Mouse (Mus musculus) limb, embryonic 14.5 days (tissue): ENCODE results near the gene Asnsd1. TPM values are rescaled to one million over a fixed set of nuclear protein-coding genes. Genes with fewer than 3 reads are reported as not detected.
"Not testable (repeated sequence)": the region's sequence is repeated elsewhere in the genome, so short reads cannot be mapped to it uniquely, and the experiment has no call there.

Source experiments
- ATAC-seq: fragments of 200-750 bp; cut with Nextera tagmentation; 2 replicates; pipeline ENCODE4 v1.8.0; 2017; ENCODE audit warnings: low read depth, moderate number of reproducible peaks, moderate TSS enrichment; ENCODE audit not compliant: low FRiP score
- DNase-seq: peaks from one replicate; pipeline ENCODE4 v3.0.0-alpha.2; 2015; ENCODE audit warnings: low spot score
- H3K27ac ChIP-seq: fragments of 300-500 bp; sonication (generic); replicated peaks from 2 replicates; pipeline ENCODE4 v1.5.1; 2014; ENCODE audit warnings: low read depth, mild to moderate bottlenecking, low read length, moderate library complexity, mixed read lengths
- H3K27me3 ChIP-seq: fragments of 300-500 bp; sonication (generic); 2 replicates; pipeline ENCODE4 v1.6.1; 2014; ENCODE audit warnings: low read length, mixed read lengths; ENCODE audit not compliant: control insufficient read depth, insufficient read depth
- H3K36me3 ChIP-seq: fragments of 300-500 bp; sonication (generic); 2 replicates; pipeline ENCODE4 v1.6.1; 2014; ENCODE audit warnings: mild to moderate bottlenecking, low read length, moderate library complexity, mixed read lengths; ENCODE audit not compliant: control insufficient read depth, insufficient read depth
- H3K4me1 ChIP-seq: fragments of 300-500 bp; sonication (generic); 2 replicates; pipeline ENCODE4 v1.6.1; 2014; ENCODE audit warnings: antibody characterized with exemption, low read length, mixed read lengths; ENCODE audit not compliant: control insufficient read depth, insufficient read depth
- H3K4me2 ChIP-seq: fragments of 300-500 bp; sonication (generic); replicated peaks from 2 replicates; pipeline ENCODE4 v1.6.1; 2014; ENCODE audit warnings: low read depth, mild to moderate bottlenecking, low read length, moderate library complexity; ENCODE audit not compliant: severe bottlenecking
- H3K4me3 ChIP-seq: fragments of 300-500 bp; sonication (generic); replicated peaks from 2 replicates; pipeline ENCODE4 v1.5.1; 2014; ENCODE audit warnings: low read length
- H3K9ac ChIP-seq: fragments of 300-500 bp; sonication (generic); 2 replicates; pipeline ENCODE4 v1.6.1; 2014; ENCODE audit warnings: mild to moderate bottlenecking, low read depth, low read length, moderate library complexity; ENCODE audit not compliant: severe bottlenecking
- H3K9me3 ChIP-seq: fragments of 300-500 bp; sonication (generic); 2 replicates; pipeline ENCODE4 v1.6.1; 2016; ENCODE audit warnings: low read length; ENCODE audit not compliant: control insufficient read depth
- POLR2A ChIP-seq: fragments of 200-500 bp; IDR thresholded peaks from 2 replicates; pipeline ENCODE4 v1.8.0; 2012; ENCODE audit warnings: inconsistent platforms, mild to moderate bottlenecking, moderate library complexity, borderline replicate concordance; ENCODE audit not compliant: insufficient read depth, insufficient read length; ENCODE audit errors: extremely low read depth
- WGBS: fragments of 180-500 bp; shearing (Covaris S2); extraction: QIAGEN DNeasy Blood & Tissue Kit; methylation state at CpG from one replicate; pipeline ENCODE4 v1.1.7; 2014; 5-methylcytosine and 5-hydroxymethylcytosine counted together
- polyA plus RNA-seq, 2 experiments: library from polyadenylated mRNA; depleted of rRNA in 1 of 2; stranded (reverse) in 1 of 2; unstranded in 1 of 2; fragments of >200 nt; fragmentation: Nextera tagmentation in 1 of 2; extraction: Ambion mirVana in 1 of 2; gene quantifications; 2 replicates each; pipeline versions ENCODE4 v1.2.1 to v1.2.3; 2012 to 2014

Asnsd1 gene
- polyA plus RNA-seq (2012; rRNA removed) (28.3 and 38.3 TPM in 2 replicates), polyA plus RNA-seq (2014; fragmentation: Nextera tagmentation; extraction: Ambion mirVana) (78.9 and 84.2 TPM in 2 replicates)

DNA sequence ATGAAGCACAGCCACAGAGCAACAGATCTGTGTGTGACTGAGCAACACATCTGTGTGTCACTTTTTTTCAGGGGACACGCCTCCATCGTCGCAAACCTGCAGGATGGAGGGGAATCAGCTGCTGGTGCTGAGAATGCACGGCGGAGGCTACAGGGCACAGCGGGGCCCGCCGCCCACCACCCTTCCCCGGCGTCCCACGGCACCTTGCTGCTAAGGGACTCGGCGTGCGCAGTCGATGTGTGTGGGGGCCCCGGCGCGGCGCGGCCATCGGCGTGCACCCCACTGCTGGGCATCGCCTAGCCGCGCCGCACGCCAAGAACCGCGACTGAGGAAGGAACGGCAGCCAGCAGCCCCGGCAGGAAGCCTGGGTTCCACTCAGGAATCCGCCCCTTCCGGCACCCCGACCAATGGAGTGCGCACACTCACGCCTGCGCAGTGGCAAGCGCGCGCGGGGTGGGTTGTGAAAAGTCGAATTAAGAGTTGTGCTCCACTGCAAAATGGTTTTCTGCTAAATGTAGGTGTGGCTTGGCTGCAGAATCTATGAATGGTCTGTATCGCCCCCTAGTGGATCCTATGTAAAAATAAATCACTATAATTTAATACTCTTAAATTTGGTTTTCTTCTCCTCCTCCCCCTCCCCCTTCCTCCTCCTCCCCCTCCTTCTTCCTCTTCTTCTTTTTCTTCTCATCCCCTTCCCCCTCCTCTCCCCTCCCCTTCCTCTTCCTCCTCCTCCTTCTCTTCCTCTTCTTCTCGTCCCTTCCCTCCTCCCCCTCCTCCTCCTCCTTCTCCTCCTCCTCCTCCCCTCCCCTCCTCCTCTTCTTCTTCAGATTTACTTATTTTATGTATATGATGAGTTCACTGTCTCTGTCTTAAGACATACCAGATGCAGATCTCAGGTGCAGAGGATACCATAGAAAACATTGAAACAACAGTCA is at the start of gene Asnsd1, which contains the start of the genes Asdurf and Gm28551:
Gene Asnsd1 (minus strand): TSS at position 426 of the 935 bp plus-strand sequence.
Gene Asdurf (minus strand): TSS at position 293 of the 935 bp plus-strand sequence.
Gene Gm28551 (minus strand): TSS at position 341 of the 935 bp plus-strand sequence.
- peak within 1 kb of the TSS; percentile 87 for H3K9ac ChIP-seq
- H3K4me2 ChIP-seq, result peak within 1 kb of the TSS; percentile 56
- peaks cover 15% of the 10 kb centered on the region for H3K36me3 ChIP-seq
- H3K4me3 ChIP-seq, result peak within 1 kb of the TSS; percentile 83
- peak; percentile 86; the same call in 1 of the 2 replicates for TF ChIP-seq POLR2A
- H3K27me3 ChIP-seq, result no peaks in the 10 kb centered on the region
- WGBS, result under 1% methylated on average over 37 of the region's 44 CpGs
- H3K27ac ChIP-seq, result peak within 1 kb of the TSS; percentile 83
- peaks cover 6% of the 10 kb centered on the region for H3K4me1 ChIP-seq
- no peaks in the 10 kb centered on the region for H3K9me3 ChIP-seq
- DNase-seq (peak; percentile 97), ATAC-seq (peak; percentile 100)

DNA sequence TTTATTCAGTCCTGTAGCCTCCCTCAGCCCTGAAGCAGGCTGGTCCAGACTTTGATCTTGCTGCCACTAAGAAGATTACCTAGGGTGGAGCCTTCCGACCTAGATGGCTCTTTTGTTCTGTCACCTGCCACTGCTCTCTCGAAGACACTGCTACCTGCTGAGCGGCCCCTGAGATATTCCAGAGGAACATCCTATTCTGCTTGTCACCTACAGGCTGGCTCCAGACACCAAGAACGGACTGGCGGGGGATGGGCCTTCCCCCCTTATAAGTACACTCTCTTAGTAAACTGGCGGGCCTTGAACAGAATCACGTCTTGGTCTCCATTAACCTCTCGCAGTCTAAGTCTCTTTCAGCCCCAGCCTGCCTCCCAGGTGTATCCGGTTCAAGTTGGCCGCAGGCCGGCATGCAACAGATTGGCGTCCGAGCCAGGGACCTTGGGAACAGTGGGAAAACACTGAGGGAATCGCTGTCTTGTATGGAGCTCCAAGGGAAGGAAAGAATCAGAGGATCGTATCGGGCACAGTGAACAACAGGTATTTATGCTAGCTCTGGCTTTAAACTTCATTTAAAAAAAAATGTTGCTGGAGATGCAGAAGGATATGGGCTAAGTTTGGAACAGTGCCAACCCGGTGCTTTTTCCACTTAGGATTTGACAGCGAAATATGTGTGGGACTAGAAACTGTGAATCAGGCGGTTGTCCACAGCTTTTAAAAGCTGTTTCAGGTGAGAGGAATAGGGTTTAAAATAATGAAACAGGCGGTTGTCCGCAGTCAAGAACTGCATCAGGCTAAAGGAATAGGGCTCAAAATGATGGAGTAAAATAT is 41.6 kb upstream of the Asnsd1 start:
- H3K4me2 ChIP-seq, result peak overlapping the region; percentile 47
- H3K27ac ChIP-seq, H3K9me3 ChIP-seq, H3K36me3 ChIP-seq, ATAC-seq, H3K4me1 ChIP-seq, H3K9ac ChIP-seq, H3K27me3 ChIP-seq: not testable (repeated sequence)
- 18% methylated on average over 21 of the region's 21 CpGs for WGBS
- DNase-seq, result peak; percentile 4
- peak overlapping the region; percentile 14; the same call in 1 of the 2 replicates for H3K4me3 ChIP-seq

DNA sequence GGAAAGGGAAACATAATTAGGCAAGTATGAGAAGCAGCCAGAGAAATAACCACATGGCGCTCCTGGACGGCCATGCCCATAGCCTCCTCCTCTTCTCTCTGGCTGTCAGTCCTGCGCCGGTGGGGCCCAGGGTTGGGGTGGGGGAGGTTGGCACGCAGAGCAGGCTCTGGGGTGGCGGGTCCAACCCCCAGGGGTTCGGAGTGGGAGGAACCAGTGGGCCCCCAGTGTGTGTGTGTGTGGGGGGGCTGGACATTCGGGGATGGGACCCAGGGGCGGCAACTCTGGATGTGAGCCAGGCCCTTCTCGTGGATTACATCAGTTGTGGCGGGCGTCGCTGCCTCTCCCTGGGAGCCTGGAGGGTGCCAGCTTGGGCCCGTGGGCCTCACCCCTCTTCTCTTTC is 36.2 kb upstream of the Asnsd1 start:
- Histone ChIP-seq H3K27ac (no peak overlapping the region), H3K9me3 (peaks cover 5% of the 10 kb centered on the region; the same call in 1 of the 2 replicates), H3K36me3 (no peaks in the 10 kb centered on the region), H3K4me1 (peaks cover under 1% of the 10 kb centered on the region; the same call in 1 of the 2 replicates), H3K4me3 (no peak overlapping the region), H3K4me2 (no peak overlapping the region), H3K9ac (no peak overlapping the region), H3K27me3 (no peaks in the 10 kb centered on the region)
- ATAC-seq (no peak), DNase-seq (no peak)
- 95% methylated on average over 9 of the region's 14 CpGs for WGBS
- TF ChIP-seq POLR2A, result no peak

DNA sequence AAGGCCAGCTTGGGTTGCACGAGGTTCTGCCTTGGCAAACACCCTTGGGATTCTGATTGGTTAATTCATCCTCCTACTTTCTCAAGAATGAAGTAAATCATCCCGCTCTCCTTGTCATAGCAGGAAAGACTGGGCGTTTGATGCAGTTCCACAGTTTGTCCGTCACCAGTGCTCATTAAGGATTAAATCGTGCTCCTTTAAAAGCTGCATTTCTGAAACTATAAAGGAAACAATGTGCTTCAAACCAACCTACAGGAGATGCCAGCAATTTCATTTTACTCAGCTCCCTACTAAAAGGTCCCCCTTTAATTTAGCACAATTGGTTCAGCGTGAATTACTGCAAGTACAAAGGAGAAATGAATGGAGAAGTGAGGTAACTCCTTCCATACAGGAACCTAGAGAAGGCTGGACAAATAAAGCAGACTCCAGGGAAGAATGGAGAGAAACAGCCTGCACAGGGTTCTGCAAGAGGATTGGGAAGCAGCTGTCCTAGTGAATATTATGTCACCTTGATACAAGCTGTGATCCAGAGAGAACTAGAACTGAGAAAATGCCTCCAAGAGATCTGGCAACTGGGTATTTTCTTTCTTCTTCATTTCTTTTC is 31.6 kb upstream of the Asnsd1 start:
- WGBS, result 62% methylated on average over 6 of the region's 6 CpGs
- no peak for TF ChIP-seq POLR2A
- ATAC-seq, result no peak
- no peak for DNase-seq
- H3K4me2 ChIP-seq, result no peak overlapping the region
- no peak overlapping the region for H3K27ac ChIP-seq
- H3K4me1 ChIP-seq, result no peaks in the 10 kb centered on the region
- no peaks in the 10 kb centered on the region for H3K9me3 ChIP-seq
- H3K36me3 ChIP-seq, result no peaks in the 10 kb centered on the region
- no peak overlapping the region for H3K4me3 ChIP-seq
- no peaks in the 10 kb centered on the region for H3K27me3 ChIP-seq
- H3K9ac ChIP-seq, result no peak overlapping the region

DNA sequence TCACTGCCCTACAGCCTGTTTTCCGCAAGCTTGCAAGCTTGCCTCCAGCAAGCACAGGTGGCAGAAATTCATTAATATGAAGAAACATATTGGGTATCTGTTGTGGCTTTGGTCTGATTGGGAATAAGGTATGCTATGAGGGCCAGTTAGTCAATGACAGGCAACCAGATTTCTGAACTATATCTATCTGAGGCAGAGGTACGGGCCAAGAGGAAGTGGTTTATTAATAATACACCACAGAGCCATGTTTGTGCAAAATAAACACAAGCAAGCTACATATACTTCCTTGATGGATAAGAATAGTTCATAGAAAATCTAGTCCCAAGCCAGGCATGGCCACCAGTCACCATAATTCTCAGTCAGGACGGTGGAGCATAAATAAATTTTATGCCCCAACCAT is 25.2 kb upstream of the Asnsd1 start:
- Histone ChIP-seq H3K27me3 (no peaks in the 10 kb centered on the region), H3K27ac (no peak overlapping the region), H3K9ac (no peak overlapping the region), H3K4me2 (no peak overlapping the region), H3K9me3 (no peaks in the 10 kb centered on the region), H3K4me3 (no peak overlapping the region), H3K4me1 (no peaks in the 10 kb centered on the region), H3K36me3 (no peaks in the 10 kb centered on the region)
- WGBS, result 79% methylated on average over 3 of the region's 3 CpGs
- no peak for ATAC-seq
- DNase-seq, result no peak
- no peak for TF ChIP-seq POLR2A

DNA sequence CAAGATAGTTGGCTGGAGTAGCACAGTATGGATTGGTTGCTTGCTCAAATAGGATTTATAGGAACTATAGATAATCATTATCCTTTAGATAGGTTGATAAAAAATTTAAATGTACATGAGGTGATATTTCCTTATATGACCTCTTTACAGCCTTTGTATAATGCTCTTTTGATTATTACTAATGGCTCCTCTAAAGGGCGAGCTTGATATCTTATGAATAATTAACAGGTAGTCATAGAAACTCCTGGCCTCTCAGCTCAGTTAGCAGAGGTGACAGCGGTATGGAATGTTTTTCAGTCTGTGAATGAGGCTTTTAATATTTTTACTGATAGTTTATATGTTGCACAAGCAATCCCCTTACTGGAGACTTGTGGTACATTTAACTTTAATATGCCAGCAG is 23.4 kb upstream of the Asnsd1 start:
- H3K27ac ChIP-seq, DNase-seq, H3K4me2 ChIP-seq, H3K9ac ChIP-seq, H3K27me3 ChIP-seq, ATAC-seq, H3K4me1 ChIP-seq, H3K4me3 ChIP-seq, H3K9me3 ChIP-seq, H3K36me3 ChIP-seq: not testable (repeated sequence)
- WGBS, result 89% methylated on average over 2 of the region's 2 CpGs
